Mouse (Mus musculus): ENCODE results near the gene Rps5. TPM values are rescaled to one million over a fixed set of nuclear protein-coding genes. Genes with fewer than 3 reads are reported as not detected.
A peak's percentile ranks its signal among the peaks of the same experiment; 100 is the strongest.
"Not testable (repeated sequence)": the region's sequence is repeated elsewhere in the genome, so short reads cannot be mapped to it uniquely, and the experiment has no call there.

Rps5 gene
- 1,356 and 1,409 TPM in 2 replicates for polyA plus RNA-seq (2014; fragmentation: Nextera tagmentation; extraction: Ambion mirVana)

DNA sequence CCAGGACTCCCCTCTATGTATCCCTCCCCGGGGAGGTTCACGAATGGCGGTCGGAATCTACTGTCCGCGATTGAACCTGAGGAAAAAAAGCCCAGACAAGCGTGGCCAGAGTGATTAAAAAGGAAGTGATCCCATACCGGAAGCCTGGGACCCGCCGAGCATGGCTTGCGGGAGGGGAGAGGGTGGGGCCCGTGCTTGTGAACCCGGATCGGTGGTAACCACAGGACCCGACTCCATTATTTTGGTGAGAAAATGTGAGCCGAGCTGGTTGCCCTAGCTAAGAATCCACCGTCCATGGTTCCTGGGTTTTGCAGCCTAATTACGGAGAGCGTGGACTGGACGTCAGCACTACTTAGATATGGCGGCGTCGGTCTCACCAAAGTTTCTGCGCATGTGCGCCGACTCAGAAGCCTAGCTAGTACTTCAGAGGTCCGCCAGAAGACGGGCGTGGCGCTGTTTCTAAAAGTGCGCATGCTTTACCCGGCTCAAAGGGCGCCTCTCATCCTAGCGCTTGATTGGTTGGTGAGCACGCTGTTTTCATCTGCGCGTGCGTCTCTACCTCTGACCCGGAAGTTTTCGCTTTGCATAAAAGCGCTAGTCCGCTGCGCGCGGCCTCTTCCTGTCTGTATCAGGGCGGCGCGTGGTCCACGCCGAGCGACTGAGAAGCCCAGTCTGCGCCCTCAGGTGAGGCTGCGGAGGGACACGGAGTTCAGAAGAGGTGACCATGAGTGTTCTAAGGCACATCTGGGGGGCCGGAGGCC lies at the start of gene Rps5:
Gene Rps5 (plus strand): TSS at position 586 of the 761 bp plus-strand sequence.
- peak; percentile 100 for DNase-seq
- peak; percentile 85 for TF ChIP-seq CTCF (IDR thresholded peaks at IDR 0.05; ENCODE audit: low read depth)
- H3K27ac ChIP-seq (ENCODE audit: low read depth), result peak within 1 kb of the TSS; percentile 94
- H3K36me3 ChIP-seq (ENCODE audit: insufficient read depth), result peaks cover 41% of the 10 kb centered on the region
- H3K9me3 ChIP-seq (ENCODE audit: low read depth, low read length), result no peaks in the 10 kb centered on the region
- H3K4me3 ChIP-seq (ENCODE audit: low read depth, low read length), result peak within 1 kb of the TSS; percentile 91
- ATAC-seq (ENCODE audit: insufficient read depth), result peak; percentile 98
- WGBS, result under 1% methylated on average over 55 of the region's 55 CpGs
- peaks cover 9% of the 10 kb centered on the region for H3K4me1 ChIP-seq (ENCODE audit: insufficient read depth)
- H3K9ac ChIP-seq, result peak within 1 kb of the TSS; percentile 75
- no peaks in the 10 kb centered on the region for H3K27me3 ChIP-seq (ENCODE audit: insufficient read depth, low read length)
- H3K4me2 ChIP-seq, result peak within 1 kb of the TSS; percentile 97

DNA sequence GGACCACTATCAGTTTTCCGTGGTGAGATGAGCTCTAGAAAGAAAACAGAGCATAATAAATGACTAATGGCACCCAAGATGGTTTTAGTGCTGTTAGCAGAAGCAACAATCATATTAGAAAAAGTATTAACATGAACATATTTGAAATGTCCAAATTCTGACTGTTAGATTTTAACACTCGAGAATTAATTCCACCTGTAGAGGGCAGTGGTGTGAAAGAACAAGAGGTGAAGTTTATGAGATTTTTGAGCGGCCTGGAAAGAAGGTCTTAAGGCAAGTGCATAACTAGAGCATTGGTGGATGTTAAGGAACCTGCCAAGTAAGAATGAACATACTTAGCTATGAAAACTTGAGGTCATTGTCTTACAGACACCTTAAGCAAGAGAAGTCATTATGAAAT lies 47.8 kb upstream of the Rps5 start:
- Histone ChIP-seq H3K9ac (no peak overlapping the region), H3K27me3 (ENCODE audit: insufficient read depth, low read length) (no peaks in the 10 kb centered on the region), H3K9me3 (ENCODE audit: low read depth, low read length) (no peaks in the 10 kb centered on the region), H3K4me2 (no peak overlapping the region), H3K27ac (ENCODE audit: low read depth) (no peak overlapping the region), H3K36me3 (ENCODE audit: insufficient read depth) (no peaks in the 10 kb centered on the region), H3K4me1 (ENCODE audit: insufficient read depth) (no peaks in the 10 kb centered on the region), H3K4me3 (ENCODE audit: low read depth, low read length) (no peak overlapping the region)
- ATAC-seq (ENCODE audit: insufficient read depth) (no peak), DNase-seq (peak; percentile 69)
- WGBS, result 16% methylated on average over 3 of the region's 3 CpGs
- TF ChIP-seq CTCF (IDR thresholded peaks at IDR 0.05; ENCODE audit: low read depth), result peak; percentile 51

DNA sequence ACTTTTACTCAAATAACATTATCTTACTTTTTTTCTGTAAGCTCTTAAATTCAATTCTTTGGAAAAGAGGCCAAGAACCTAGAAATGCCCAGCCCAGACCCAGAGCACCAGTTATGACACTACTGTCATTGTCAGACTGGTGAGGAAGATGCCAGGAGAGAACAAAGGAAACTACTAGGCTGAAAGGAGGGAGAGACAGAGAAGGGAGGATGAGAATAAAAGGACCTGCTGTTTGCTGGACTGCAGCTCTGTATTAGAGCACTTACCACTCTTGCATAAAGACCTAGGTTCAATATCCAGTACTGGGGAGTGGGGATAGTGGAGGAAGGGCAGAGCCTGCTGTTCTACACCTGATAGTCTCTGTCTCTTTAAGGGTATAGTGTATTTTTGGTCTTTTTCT lies 42.1 kb upstream of the Rps5 start:
- no peak overlapping the region for H3K9ac ChIP-seq
- H3K27me3 ChIP-seq (ENCODE audit: insufficient read depth, low read length), result no peaks in the 10 kb centered on the region
- TF ChIP-seq CTCF (IDR thresholded peaks at IDR 0.05; ENCODE audit: low read depth), result no peak
- H3K27ac ChIP-seq (ENCODE audit: low read depth), result no peak overlapping the region
- no peak overlapping the region for H3K4me2 ChIP-seq
- peaks cover 7% of the 10 kb centered on the region; the same call in 1 of the 2 replicates for H3K36me3 ChIP-seq (ENCODE audit: insufficient read depth)
- DNase-seq, result no peak
- H3K4me1 ChIP-seq (ENCODE audit: insufficient read depth), result 0 out of 2 replicates have a peak, but pooled peaks cover 5% of the 10 kb centered on the region
- H3K9me3 ChIP-seq (ENCODE audit: low read depth, low read length), result no peaks in the 10 kb centered on the region
- no peak overlapping the region for H3K4me3 ChIP-seq (ENCODE audit: low read depth, low read length)
- ATAC-seq (ENCODE audit: insufficient read depth), result no peak

DNA sequence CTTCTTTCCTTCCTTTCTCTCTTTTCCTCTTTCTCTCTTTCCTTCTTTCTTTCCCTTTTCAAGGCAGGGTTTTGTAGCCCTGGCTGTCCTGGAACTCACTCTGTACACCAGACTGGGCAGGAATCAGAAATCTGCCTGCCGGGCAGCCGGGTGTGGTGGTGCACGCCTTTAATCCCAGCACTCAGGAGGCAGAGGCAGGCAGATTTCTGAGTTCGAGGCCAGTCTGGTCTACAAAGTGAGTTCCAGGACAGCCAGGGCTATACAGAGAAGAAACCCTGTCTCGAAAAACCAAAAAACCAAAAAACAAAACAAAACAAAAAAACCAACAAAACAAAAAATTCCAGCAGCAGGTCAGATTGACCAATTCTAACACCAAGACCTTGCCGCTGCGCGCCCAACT lies 41.6 kb upstream of the Rps5 start:
- peak; percentile 6; the same call in 1 of the 2 replicates for ATAC-seq (ENCODE audit: insufficient read depth)

DNA sequence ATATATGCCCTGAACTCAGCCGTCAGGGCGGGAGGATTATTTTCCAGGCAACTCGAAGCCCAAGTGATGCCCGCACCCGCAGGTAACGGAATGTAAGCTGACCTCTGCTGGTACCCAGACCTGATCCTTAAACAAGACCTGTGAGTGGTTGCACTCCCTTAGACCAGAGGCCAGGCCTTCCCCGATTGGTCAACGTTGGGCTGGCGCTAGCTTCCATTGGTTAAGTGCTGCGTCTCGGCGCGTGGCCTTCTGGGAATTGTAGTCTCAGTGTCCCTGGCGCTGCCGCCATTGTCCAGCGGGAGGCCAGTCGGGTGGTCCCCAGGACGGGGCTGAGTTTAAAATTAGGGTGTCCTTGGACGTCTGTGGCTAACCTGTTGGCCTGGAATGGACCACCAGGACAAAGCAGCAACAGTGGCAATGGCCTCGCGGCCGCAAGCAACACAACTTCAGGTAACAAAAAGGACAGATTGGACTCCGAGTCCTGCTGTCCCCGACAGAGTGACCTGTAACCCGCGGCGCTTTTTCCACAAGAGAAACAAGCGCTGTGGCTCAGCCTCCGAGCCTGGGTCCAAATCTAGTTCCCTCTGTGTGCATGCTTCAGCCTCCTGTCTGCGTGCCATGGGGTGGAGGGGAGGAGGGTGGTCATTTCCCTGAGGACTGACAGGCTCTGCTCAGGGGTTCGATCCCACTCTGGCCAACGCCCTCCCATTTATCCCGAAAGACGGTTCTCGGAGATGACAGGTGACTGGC lies 41.0 kb upstream of the Rps5 start, which contains the start of gene Zfp128:
Gene Zfp128 (plus strand): TSS at position 267 of the 750 bp plus-strand sequence.
- 0 out of 2 replicates have a peak, but pooled peaks cover 5% of the 10 kb centered on the region for H3K4me1 ChIP-seq (ENCODE audit: insufficient read depth)
- DNase-seq (peak; percentile 98), ATAC-seq (ENCODE audit: insufficient read depth) (peak; percentile 100)
- no peaks in the 10 kb centered on the region for H3K27me3 ChIP-seq (ENCODE audit: insufficient read depth, low read length)
- 0 out of 2 replicates have a peak, but pooled peaks have one; percentile 26 for TF ChIP-seq CTCF (IDR thresholded peaks at IDR 0.05; ENCODE audit: low read depth)
- H3K9ac ChIP-seq, result peak within 1 kb of the TSS; percentile 77
- no peaks in the 10 kb centered on the region for H3K9me3 ChIP-seq (ENCODE audit: low read depth, low read length)
- H3K27ac ChIP-seq (ENCODE audit: low read depth), result no peak within 1 kb of the TSS
- peak within 1 kb of the TSS; percentile 85 for H3K4me2 ChIP-seq
- peak within 1 kb of the TSS; percentile 75 for H3K4me3 ChIP-seq (ENCODE audit: low read depth, low read length)
- H3K36me3 ChIP-seq (ENCODE audit: insufficient read depth), result peaks cover 15% of the 10 kb centered on the region; the same call in 1 of the 2 replicates
- under 1% methylated on average over 35 of the region's 35 CpGs for WGBS

More for the DNA sequence above, 41.6 kb upstream of the Rps5 start:
- H3K4me1 ChIP-seq (ENCODE audit: insufficient read depth); H3K9me3 ChIP-seq (ENCODE audit: low read depth, low read length); H3K27ac ChIP-seq (ENCODE audit: low read depth); H3K36me3 ChIP-seq (ENCODE audit: insufficient read depth); H3K27me3 ChIP-seq (ENCODE audit: insufficient read depth, low read length); DNase-seq; H3K9ac ChIP-seq: not testable (repeated sequence)
- H3K4me3 ChIP-seq (ENCODE audit: low read depth, low read length), result peak overlapping the region; percentile 75
- H3K4me2 ChIP-seq, result peak overlapping the region; percentile 85
- WGBS, result 41% methylated on average over 8 of the region's 8 CpGs

DNA sequence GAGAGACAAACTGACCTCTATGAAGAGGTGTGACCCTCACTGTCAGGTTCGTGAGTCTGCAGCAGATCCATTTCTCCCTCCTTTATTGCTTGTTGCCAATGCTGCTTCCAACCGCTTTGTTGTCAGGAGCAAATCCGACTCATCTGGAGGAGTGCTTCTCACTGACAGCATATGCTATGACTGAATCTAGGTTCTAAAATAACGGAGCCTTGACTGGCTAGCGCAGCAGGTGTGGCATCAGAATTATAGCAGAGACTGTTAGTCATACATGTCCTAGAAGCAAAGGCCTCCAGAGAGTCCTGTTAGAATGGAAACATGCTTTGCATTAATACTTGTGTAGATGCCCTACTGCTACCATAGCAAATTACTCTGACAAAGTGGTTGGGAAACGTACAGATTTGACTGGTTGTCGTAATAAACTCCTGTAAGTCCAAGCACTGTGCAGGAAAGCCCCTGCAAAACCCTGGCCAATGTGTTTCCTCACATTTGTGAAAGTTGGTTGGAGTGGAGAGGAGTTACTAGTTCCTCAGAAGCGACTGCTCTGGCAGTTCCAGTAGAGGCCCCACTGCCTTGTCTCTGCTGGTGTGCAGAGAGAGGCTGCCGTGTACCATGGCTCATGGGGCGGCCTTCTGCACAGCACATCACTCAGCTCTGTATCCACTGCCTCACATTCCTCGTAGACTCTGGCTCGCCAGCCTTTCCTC lies 35.4 kb upstream of the Rps5 start:
- Histone ChIP-seq H3K9me3 (ENCODE audit: low read depth, low read length) (no peaks in the 10 kb centered on the region), H3K27me3 (ENCODE audit: insufficient read depth, low read length) (no peaks in the 10 kb centered on the region), H3K36me3 (ENCODE audit: insufficient read depth) (peaks cover 64% of the 10 kb centered on the region), H3K4me3 (ENCODE audit: low read depth, low read length) (no peak overlapping the region), H3K27ac (ENCODE audit: low read depth) (no peak overlapping the region), H3K9ac (no peak overlapping the region), H3K4me2 (no peak overlapping the region), H3K4me1 (ENCODE audit: insufficient read depth) (0 out of 2 replicates have a peak, but pooled peaks cover 1% of the 10 kb centered on the region)
- no peak for ATAC-seq (ENCODE audit: insufficient read depth)
- 90% methylated on average over 12 of the region's 12 CpGs for WGBS
- TF ChIP-seq CTCF (IDR thresholded peaks at IDR 0.05; ENCODE audit: low read depth), result no peak
- DNase-seq, result no peak
